Mouse (Mus musculus) forebrain, postnatal 0 days (tissue): ENCODE measurements around the gene Ppp2r5e. TPM values are rescaled to one million over a fixed set of nuclear protein-coding genes. Genes with fewer than 3 reads are reported as not detected.
A peak's percentile ranks its signal among the peaks of the same experiment; 100 is the strongest.
"Not testable (repeated sequence)": the region's sequence is repeated elsewhere in the genome, so short reads cannot be mapped to it uniquely, and the experiment has no call there.

Experiments used
- ATAC-seq: fragments of 200-750 bp; cut with Nextera tagmentation; 2 replicates; pipeline ENCODE4 v1.8.0; 2017; ENCODE audit warnings: mild to moderate bottlenecking, moderate library complexity
- DNase-seq: peaks from one replicate; pipeline ENCODE4 v3.0.0-alpha.2; 2015
- H3K27ac ChIP-seq: fragments of 300-500 bp; sonication (generic); 2 replicates; pipeline ENCODE4 v1.5.1; 2014; ENCODE audit warnings: low read depth, mild to moderate bottlenecking, antibody characterized with exemption, low read length, moderate library complexity, mixed read lengths
- H3K27me3 ChIP-seq: fragments of 300-500 bp; sonication (generic); 2 replicates; pipeline ENCODE4 v1.6.1; 2014; ENCODE audit warnings: mild to moderate bottlenecking, low read length, mixed read lengths; ENCODE audit not compliant: insufficient read depth
- H3K36me3 ChIP-seq: fragments of 300-500 bp; sonication (generic); 2 replicates; pipeline ENCODE4 v1.6.1; 2014; ENCODE audit warnings: mild to moderate bottlenecking, moderate library complexity; ENCODE audit not compliant: insufficient read depth
- H3K4me1 ChIP-seq: fragments of 300-500 bp; sonication (generic); 2 replicates; pipeline ENCODE4 v1.6.1; 2014; ENCODE audit warnings: antibody characterized with exemption; ENCODE audit not compliant: insufficient read depth
- H3K4me2 ChIP-seq: fragments of 300-500 bp; sonication (generic); 2 replicates; pipeline ENCODE4 v1.6.1; 2014; ENCODE audit warnings: low read depth, mild to moderate bottlenecking, moderate library complexity
- H3K4me3 ChIP-seq: fragments of 300-500 bp; sonication (generic); 2 replicates; pipeline ENCODE4 v1.5.1; 2014; ENCODE audit warnings: low read depth, low read length, mixed read lengths
- H3K9ac ChIP-seq: fragments of 300-500 bp; sonication (generic); 2 replicates; pipeline ENCODE4 v1.6.1; 2014; ENCODE audit warnings: mild to moderate bottlenecking
- H3K9me3 ChIP-seq: fragments of 300-500 bp; sonication (generic); 2 replicates; pipeline ENCODE4 v1.6.1; 2016; ENCODE audit warnings: low read length
- CTCF ChIP-seq: sonication (generic); IDR thresholded peaks from 2 replicates; pipeline ENCODE4 v1.5.1; 2016; ENCODE audit warnings: antibody characterized with exemption, control low read depth, low read depth
- WGBS: fragments of 180-500 bp; shearing (Covaris S2); extraction: QIAGEN DNeasy Blood & Tissue Kit; methylation state at CpG from one replicate; pipeline ENCODE4 v1.1.7; 2014; 5-methylcytosine and 5-hydroxymethylcytosine counted together
- polyA plus RNA-seq: library from polyadenylated mRNA; unstranded; fragments of >200 nt; fragmentation: Nextera tagmentation; extraction: Ambion mirVana; gene quantifications from 2 replicates; pipeline ENCODE4 v1.2.1, GENCODE M21; 2015
- total RNA-seq: library from RNA; depleted of rRNA; stranded (reverse); fragments of >200 nt; gene quantifications from 2 replicates; pipeline ENCODE4 v1.2.3, GENCODE M21; 2014

The Ppp2r5e gene
- total and polyA plus RNA-seq, 2 experiments from 2014 or later: 26.7 to 50.8 TPM

DNA sequence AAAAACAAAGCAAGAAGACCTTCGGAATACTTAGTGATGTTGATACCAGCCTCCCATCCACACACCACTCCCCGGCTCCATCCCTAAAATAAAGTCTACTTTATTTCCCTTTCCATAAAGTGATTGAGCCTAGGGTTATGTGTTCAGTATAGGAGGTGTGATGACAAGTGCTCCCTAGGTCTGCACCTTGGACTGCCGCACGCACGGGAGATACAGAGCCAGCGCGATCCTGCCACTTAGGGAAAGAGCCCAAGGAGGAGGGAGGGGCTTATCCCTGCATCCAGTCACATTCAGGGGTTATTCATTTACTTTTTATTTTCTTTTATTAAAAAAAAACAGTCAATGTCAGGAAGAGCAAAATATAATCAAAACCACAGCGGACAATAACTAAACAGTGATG, 145.5 kb downstream of the Ppp2r5e start:
- DNase-seq (no peak), ATAC-seq (no peak)
- Histone ChIP-seq H3K9ac (no peak overlapping the region), H3K9me3 (no peaks in the 10 kb centered on the region), H3K36me3 (peaks cover 20% of the 10 kb centered on the region), H3K27me3 (no peaks in the 10 kb centered on the region), H3K4me1 (no peaks in the 10 kb centered on the region), H3K4me2 (no peak overlapping the region), H3K4me3 (no peak overlapping the region), H3K27ac (no peak overlapping the region)
- 94% methylated on average over 8 of the region's 8 CpGs for WGBS
- no peak for TF ChIP-seq CTCF

DNA sequence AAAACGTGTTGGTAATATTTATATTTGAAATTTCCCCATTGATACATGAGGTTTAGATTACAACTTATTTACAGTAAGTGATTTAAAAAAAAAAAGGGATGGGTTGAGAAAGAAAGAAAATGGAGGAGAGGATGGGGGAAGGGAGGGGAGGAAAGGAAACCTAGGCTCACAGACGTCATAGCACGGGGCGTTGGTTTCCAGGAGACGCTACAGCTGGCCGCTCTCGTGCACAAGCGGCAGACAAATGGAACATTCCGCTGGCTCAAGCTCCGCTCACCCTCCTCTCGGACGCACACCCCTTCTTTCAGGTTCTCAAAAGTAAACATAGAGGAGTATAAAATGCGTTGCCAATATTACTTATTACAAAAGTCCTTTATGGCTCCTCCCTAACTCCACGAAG, 146.0 kb downstream of the Ppp2r5e start:
- WGBS: 83% methylated on average over 14 of the region's 14 CpGs
- no peaks in the 10 kb centered on the region for H3K27me3 ChIP-seq
- no peak overlapping the region for H3K4me2 ChIP-seq
- no peak for ATAC-seq
- TF ChIP-seq CTCF: no peak
- H3K36me3 ChIP-seq: peaks cover 20% of the 10 kb centered on the region
- H3K9me3 ChIP-seq: no peaks in the 10 kb centered on the region
- no peaks in the 10 kb centered on the region for H3K4me1 ChIP-seq
- DNase-seq: no peak
- H3K9ac ChIP-seq: no peak overlapping the region
- no peak overlapping the region for H3K27ac ChIP-seq
- H3K4me3 ChIP-seq: no peak overlapping the region

DNA sequence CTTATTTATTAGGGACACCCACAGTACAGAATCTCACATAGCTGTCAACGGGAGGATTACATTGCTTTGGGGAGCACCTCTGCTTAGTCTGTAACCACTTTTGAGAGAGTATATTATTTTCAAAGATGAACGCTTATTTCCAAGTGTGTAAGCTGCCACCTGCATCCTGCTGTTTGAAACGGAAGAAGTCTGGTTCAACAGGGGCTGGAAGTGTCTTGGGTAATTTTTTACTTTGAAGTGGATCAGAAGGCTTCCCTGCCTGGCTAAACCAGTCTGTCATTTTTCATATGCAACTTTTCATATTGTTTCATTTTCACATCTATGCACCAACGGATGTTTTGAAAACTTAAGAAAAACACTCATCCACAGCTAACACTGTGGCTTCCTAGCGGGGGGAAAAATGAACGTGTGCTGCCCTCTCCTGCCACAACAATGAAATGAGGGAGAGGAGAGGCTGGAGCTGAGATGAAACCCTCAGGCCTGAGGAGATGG, 146.5 kb downstream of the Ppp2r5e start:
- Histone ChIP-seq H3K4me2 (no peak overlapping the region), H3K9me3 (no peaks in the 10 kb centered on the region), H3K27me3 (no peaks in the 10 kb centered on the region), H3K27ac (no peak overlapping the region), H3K36me3 (peaks cover 20% of the 10 kb centered on the region), H3K4me1 (no peaks in the 10 kb centered on the region), H3K9ac (no peak overlapping the region), H3K4me3 (no peak overlapping the region)
- ATAC-seq: peak; percentile 47; the same call in 1 of the 2 replicates
- 67% methylated on average over 6 of the region's 6 CpGs for WGBS
- peak; percentile 31 for DNase-seq
- peak; percentile 59 for TF ChIP-seq CTCF

- Histone ChIP-seq H3K4me2 (no peak overlapping the region), H3K4me1 (no peaks in the 10 kb centered on the region), H3K9me3 (no peaks in the 10 kb centered on the region), H3K27ac (no peak overlapping the region), H3K27me3 (no peaks in the 10 kb centered on the region), H3K36me3 (peaks cover 20% of the 10 kb centered on the region), H3K4me3 (no peak overlapping the region), H3K9ac (no peak overlapping the region)
- no peak; the same call in 1 of the 2 replicates for ATAC-seq
- 85% methylated on average over 5 of the region's 5 CpGs for WGBS
- no peak for DNase-seq
- no peak for TF ChIP-seq CTCF
Measured at GRCm38 (mm10) chr12:75448921-75449320, 147.1 kb downstream of the Ppp2r5e start.

- Histone ChIP-seq H3K9ac (no peak overlapping the region), H3K36me3 (peaks cover 8% of the 10 kb centered on the region; the same call in 1 of the 2 replicates), H3K4me1 (no peaks in the 10 kb centered on the region), H3K4me3 (no peak overlapping the region), H3K27ac (no peak overlapping the region), H3K4me2 (no peak overlapping the region), H3K27me3 (no peaks in the 10 kb centered on the region), H3K9me3 (no peaks in the 10 kb centered on the region)
- TF ChIP-seq CTCF: no peak
- WGBS: 88% methylated on average over 7 of the region's 7 CpGs
- DNase-seq: no peak
- ATAC-seq: no peak
Measured at GRCm38 (mm10) chr12:75446245-75446644, 149.8 kb downstream of the Ppp2r5e start.

GRCm38 (mm10) chr12:75432400-75432799, 163.6 kb downstream of the Ppp2r5e start:
- 86% methylated on average over 6 of the region's 6 CpGs for WGBS
- H3K4me2 ChIP-seq: not testable (repeated sequence)

DNA sequence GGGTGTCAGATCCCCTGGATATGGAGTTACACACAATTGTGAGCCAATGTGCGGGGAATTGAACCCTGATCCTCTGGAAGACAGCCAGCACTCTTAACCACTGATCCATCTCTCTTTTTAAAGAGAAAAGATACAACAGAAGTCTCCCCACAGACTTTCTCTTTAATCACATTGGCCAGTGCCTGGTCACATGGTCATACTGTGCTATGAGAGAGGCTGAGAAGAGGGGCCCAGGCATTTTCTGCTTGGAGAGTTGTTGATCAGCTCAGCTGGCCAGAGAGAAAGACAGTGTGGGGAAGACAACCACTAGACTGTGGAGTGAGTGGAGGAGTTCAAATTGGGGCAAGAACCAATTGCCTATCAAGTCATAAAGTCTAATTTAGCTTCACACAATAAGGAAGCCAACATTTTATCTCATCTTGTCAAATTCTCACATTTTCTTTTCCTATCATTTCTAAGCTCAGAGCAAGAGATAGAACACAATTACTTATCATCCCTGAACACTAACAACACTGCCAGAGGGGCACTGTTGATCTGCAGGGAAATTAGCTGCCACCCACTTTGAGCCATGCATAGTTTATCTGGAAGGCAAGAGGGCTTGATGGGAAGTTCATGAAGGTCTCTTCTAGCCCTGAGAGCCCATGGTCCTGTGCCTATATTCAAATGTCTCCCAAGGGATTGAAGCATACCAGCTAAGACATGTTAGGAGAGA, 166.2 kb downstream of the Ppp2r5e start:
- H3K9ac ChIP-seq: no peak overlapping the region
- ATAC-seq (no peak), DNase-seq (no peak)
- 82% methylated on average over 1 of the region's 1 CpGs for WGBS
- H3K4me2 ChIP-seq: no peak overlapping the region
- H3K4me3 ChIP-seq: no peak overlapping the region
- H3K36me3 ChIP-seq: no peaks in the 10 kb centered on the region
- no peaks in the 10 kb centered on the region for H3K4me1 ChIP-seq
- no peak for TF ChIP-seq CTCF
- no peak overlapping the region for H3K27ac ChIP-seq
- H3K27me3 ChIP-seq: no peaks in the 10 kb centered on the region
- H3K9me3 ChIP-seq: no peaks in the 10 kb centered on the region

More at GRCm38 (mm10) chr12:75432400-75432799, 163.6 kb downstream of the Ppp2r5e start:
- not testable (repeated sequence) for H3K9me3 ChIP-seq, H3K36me3 ChIP-seq, H3K4me1 ChIP-seq, H3K27ac ChIP-seq, H3K4me3 ChIP-seq, DNase-seq, H3K9ac ChIP-seq, H3K27me3 ChIP-seq, ATAC-seq
